Mouse (Mus musculus) neutrophil, adult 5-6 weeks (primary cell): ENCODE data around the gene Exoc3l. TPM values are rescaled to one million over a fixed set of nuclear protein-coding genes. Genes with fewer than 3 reads are reported as not detected.
A peak's percentile ranks its signal among the peaks of the same experiment; 100 is the strongest.

Experiments used
- ATAC-seq: fragments of 151-379, 151-347 bp; 2 replicates; pipeline ENCODE4 v1.8.0; 2017; ENCODE audit warnings: mild to moderate bottlenecking, moderate TSS enrichment; ENCODE audit not compliant: insufficient number of reproducible peaks, poor library complexity, low FRiP score, severe bottlenecking; ENCODE audit errors: extremely low read depth
- total RNA-seq: library from RNA; stranded (forward); fragments of 200-1000 nt; gene quantifications from 2 replicates; pipeline ENCODE4 v1.2.3, GENCODE M21; 2017

The Exoc3l gene
- total RNA-seq, 1 experiment from 2014 or later, result 1.3 TPM

- ATAC-seq, result no peak
Measured at GRCm38 (mm10) chr8:105276292-105277120, 19.4 kb downstream of the Exoc3l start.

GRCm38 (mm10) chr8:105275840-105276239 is 20.1 kb downstream of the Exoc3l start, which contains the start of gene Nol3:
TSS of gene Nol3 (plus strand) at chr8:105276140.
- ATAC-seq, result no peak

GRCm38 (mm10) chr8:105275387-105275786 is 20.5 kb downstream of the Exoc3l start:
- no peak for ATAC-seq

- ATAC-seq, result no peak
Measured at GRCm38 (mm10) chr8:105270916-105271186, 25.1 kb downstream of the Exoc3l start.

- ATAC-seq, result no peak
Measured at GRCm38 (mm10) chr8:105270101-105270915, 25.6 kb downstream of the Exoc3l start.

- no peak for ATAC-seq
Measured at GRCm38 (mm10) chr8:105269461-105269947, 26.4 kb downstream of the Exoc3l start, which contains the start of gene Hsf4. TSS of gene Hsf4 (plus strand) at chr8:105269801.

GRCm38 (mm10) chr8:105269075-105269458 is 26.8 kb downstream of the Exoc3l start:
- no peak for ATAC-seq

GRCm38 (mm10) chr8:105268342-105269074 is 27.4 kb downstream of the Exoc3l start:
- ATAC-seq, result no peak

- peak; percentile 48; the same call in 1 of the 2 replicates for ATAC-seq
Measured at GRCm38 (mm10) chr8:105266775-105267174, 29.1 kb downstream of the Exoc3l start.

- peak; percentile 74 for ATAC-seq
Measured at GRCm38 (mm10) chr8:105265128-105265527, 30.8 kb downstream of the Exoc3l start.

- peak; percentile 37; the same call in 1 of the 2 replicates for ATAC-seq
Measured at GRCm38 (mm10) chr8:105264024-105264982, 31.6 kb downstream of the Exoc3l start, which contains the start of the genes Tradd and Fbxl8. TSS of gene Tradd (minus strand) at chr8:105264609. TSS of gene Fbxl8 (plus strand) at chr8:105264648.

- ATAC-seq, result no peak
Measured at GRCm38 (mm10) chr8:105263244-105263912, 32.5 kb downstream of the Exoc3l start.

GRCm38 (mm10) chr8:105261326-105261980 is 34.4 kb downstream of the Exoc3l start:
- no peak for ATAC-seq

- no peak for ATAC-seq
Measured at GRCm38 (mm10) chr8:105260371-105261099, 35.4 kb downstream of the Exoc3l start.

- ATAC-seq, result peak; percentile 45
Measured at GRCm38 (mm10) chr8:105259721-105260320, 36.1 kb downstream of the Exoc3l start.
